Mouse (Mus musculus): ENCODE measurements around the gene Il17rd. TPM values are rescaled to one million over a fixed set of nuclear protein-coding genes. Genes with fewer than 3 reads are reported as not detected.

Gene Il17rd
- polyA plus RNA-seq, 1 experiment = 1.4 TPM

- no peaks in the 10 kb centered on the region; the same call in 1 of the 2 replicates for H3K4me1 ChIP-seq (ENCODE audit: control insufficient read depth, insufficient read depth, low read length)
- 76% methylated on average over 9 of the region's 9 CpGs for WGBS
- no peak overlapping the region for H3K4me3 ChIP-seq (replicated peaks; ENCODE audit: control insufficient read depth, low read depth, low read length)
- no peak for TF ChIP-seq POLR2A (IDR thresholded peaks at IDR 0.05; ENCODE audit: borderline replicate concordance, control insufficient read depth, low read depth, low read length)
- no peak for TF ChIP-seq CTCF (IDR thresholded peaks at IDR 0.05; ENCODE audit: control insufficient read depth, insufficient read depth, low read length)
- H3K27ac ChIP-seq (ENCODE audit: control insufficient read depth, insufficient read depth, low read depth, low read length, poor library complexity) = no peak overlapping the region
These were observed 11.3 kb downstream of the Il17rd start for GRCm38 (mm10) chr14:27050043-27050442.

GRCm38 (mm10) chr14:27050560-27051510, 12.1 kb downstream of the Il17rd start:
- no peak overlapping the region for H3K4me3 ChIP-seq (replicated peaks; ENCODE audit: control insufficient read depth, low read depth, low read length)
- no peak overlapping the region for H3K27ac ChIP-seq (ENCODE audit: control insufficient read depth, insufficient read depth, low read depth, low read length, poor library complexity)
- no peak for TF ChIP-seq POLR2A (IDR thresholded peaks at IDR 0.05; ENCODE audit: borderline replicate concordance, control insufficient read depth, low read depth, low read length)
- TF ChIP-seq CTCF (IDR thresholded peaks at IDR 0.05; ENCODE audit: control insufficient read depth, insufficient read depth, low read length) = no peak
- 81% methylated on average over 18 of the region's 18 CpGs for WGBS
- H3K4me1 ChIP-seq (ENCODE audit: control insufficient read depth, insufficient read depth, low read length) = no peaks in the 10 kb centered on the region

GRCm38 (mm10) chr14:27051511-27051895, 12.8 kb downstream of the Il17rd start:
- no peak overlapping the region for H3K4me3 ChIP-seq (replicated peaks; ENCODE audit: control insufficient read depth, low read depth, low read length)
- no peaks in the 10 kb centered on the region for H3K4me1 ChIP-seq (ENCODE audit: control insufficient read depth, insufficient read depth, low read length)
- TF ChIP-seq POLR2A (IDR thresholded peaks at IDR 0.05; ENCODE audit: borderline replicate concordance, control insufficient read depth, low read depth, low read length) (no peak), CTCF (IDR thresholded peaks at IDR 0.05; ENCODE audit: control insufficient read depth, insufficient read depth, low read length) (no peak)
- 76% methylated on average over 5 of the region's 5 CpGs for WGBS
- no peak overlapping the region for H3K27ac ChIP-seq (ENCODE audit: control insufficient read depth, insufficient read depth, low read depth, low read length, poor library complexity)

GRCm38 (mm10) chr14:27058535-27059223, 19.9 kb downstream of the Il17rd start:
- H3K4me3 ChIP-seq (replicated peaks; ENCODE audit: control insufficient read depth, low read depth, low read length) = no peak overlapping the region
- WGBS = 27% methylated on average over 13 of the region's 13 CpGs
- H3K27ac ChIP-seq (ENCODE audit: control insufficient read depth, insufficient read depth, low read depth, low read length, poor library complexity) = no peak overlapping the region
- TF ChIP-seq POLR2A (IDR thresholded peaks at IDR 0.05; ENCODE audit: borderline replicate concordance, control insufficient read depth, low read depth, low read length) = no peak
- no peak for TF ChIP-seq CTCF (IDR thresholded peaks at IDR 0.05; ENCODE audit: control insufficient read depth, insufficient read depth, low read length)
- H3K4me1 ChIP-seq (ENCODE audit: control insufficient read depth, insufficient read depth, low read length) = no peaks in the 10 kb centered on the region

- no peak overlapping the region for H3K4me3 ChIP-seq (replicated peaks; ENCODE audit: control insufficient read depth, low read depth, low read length)
- WGBS = 16% methylated on average over 8 of the region's 8 CpGs
- TF ChIP-seq CTCF (IDR thresholded peaks at IDR 0.05; ENCODE audit: control insufficient read depth, insufficient read depth, low read length) = no peak
- TF ChIP-seq POLR2A (IDR thresholded peaks at IDR 0.05; ENCODE audit: borderline replicate concordance, control insufficient read depth, low read depth, low read length) = no peak
- no peaks in the 10 kb centered on the region for H3K4me1 ChIP-seq (ENCODE audit: control insufficient read depth, insufficient read depth, low read length)
- no peak overlapping the region for H3K27ac ChIP-seq (ENCODE audit: control insufficient read depth, insufficient read depth, low read depth, low read length, poor library complexity)
These were observed 20.4 kb downstream of the Il17rd start for GRCm38 (mm10) chr14:27059224-27059558.

GRCm38 (mm10) chr14:27063338-27063737, 24.6 kb downstream of the Il17rd start:
- no peaks in the 10 kb centered on the region for H3K4me1 ChIP-seq (ENCODE audit: control insufficient read depth, insufficient read depth, low read length)
- WGBS = 82% methylated on average over 1 of the region's 1 CpGs
- no peak overlapping the region for H3K27ac ChIP-seq (ENCODE audit: control insufficient read depth, insufficient read depth, low read depth, low read length, poor library complexity)
- TF ChIP-seq CTCF (IDR thresholded peaks at IDR 0.05; ENCODE audit: control insufficient read depth, insufficient read depth, low read length) (no peak), POLR2A (IDR thresholded peaks at IDR 0.05; ENCODE audit: borderline replicate concordance, control insufficient read depth, low read depth, low read length) (no peak)
- H3K4me3 ChIP-seq (replicated peaks; ENCODE audit: control insufficient read depth, low read depth, low read length) = no peak overlapping the region

GRCm38 (mm10) chr14:27066171-27066929, 27.6 kb downstream of the Il17rd start:
- H3K4me1 ChIP-seq (ENCODE audit: control insufficient read depth, insufficient read depth, low read length) = no peaks in the 10 kb centered on the region
- no peak overlapping the region for H3K4me3 ChIP-seq (replicated peaks; ENCODE audit: control insufficient read depth, low read depth, low read length)
- WGBS = 23% methylated on average over 9 of the region's 9 CpGs
- H3K27ac ChIP-seq (ENCODE audit: control insufficient read depth, insufficient read depth, low read depth, low read length, poor library complexity) = no peak overlapping the region
- TF ChIP-seq POLR2A (IDR thresholded peaks at IDR 0.05; ENCODE audit: borderline replicate concordance, control insufficient read depth, low read depth, low read length) = no peak
- TF ChIP-seq CTCF (IDR thresholded peaks at IDR 0.05; ENCODE audit: control insufficient read depth, insufficient read depth, low read length) = no peak

GRCm38 (mm10) chr14:27067866-27068271, 29.1 kb downstream of the Il17rd start:
- no peak overlapping the region for H3K4me3 ChIP-seq (replicated peaks; ENCODE audit: control insufficient read depth, low read depth, low read length)
- H3K27ac ChIP-seq (ENCODE audit: control insufficient read depth, insufficient read depth, low read depth, low read length, poor library complexity) = no peak overlapping the region
- TF ChIP-seq POLR2A (IDR thresholded peaks at IDR 0.05; ENCODE audit: borderline replicate concordance, control insufficient read depth, low read depth, low read length) (no peak), CTCF (IDR thresholded peaks at IDR 0.05; ENCODE audit: control insufficient read depth, insufficient read depth, low read length) (no peak)

More at GRCm38 (mm10) chr14:27067866-27068271, 29.1 kb downstream of the Il17rd start:
- no peaks in the 10 kb centered on the region for H3K4me1 ChIP-seq (ENCODE audit: control insufficient read depth, insufficient read depth, low read length)
- 72% methylated on average over 6 of the region's 6 CpGs for WGBS

All from bone marrow, adult 2 months (tissue).